Mouse (Mus musculus) layer of hippocampus, adult 9-10 months (tissue): ENCODE results near the gene Padi2.

Experiments used
- DNase-seq: peaks from one replicate; pipeline ENCODE4 v3.0.0; 2022; ENCODE audit warnings: low spot score

Padi2 gene

GRCm38 (mm10) chr4:140922508-140922907 is 16.4 kb downstream of the Padi2 start:
- DNase-seq = no peak

DNA sequence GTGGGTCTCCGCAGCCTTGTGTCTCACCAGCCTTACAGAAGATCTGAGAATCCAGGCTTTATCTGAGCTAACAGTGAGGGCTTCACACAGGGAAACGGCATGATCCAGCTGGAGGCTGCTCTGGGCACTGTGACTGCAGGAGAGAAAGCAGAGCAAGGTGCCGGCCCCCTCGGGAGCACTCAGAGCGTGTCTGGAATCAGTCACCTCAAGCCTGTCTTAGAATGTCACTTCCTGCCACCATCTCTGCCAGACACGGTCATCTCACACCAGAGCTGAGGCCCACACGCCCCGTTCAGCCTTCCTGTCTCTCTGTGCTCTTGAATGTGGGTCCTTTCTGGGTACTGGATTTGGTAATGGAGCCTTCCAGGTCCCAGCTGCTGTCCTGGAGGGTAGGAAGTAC is 19.5 kb downstream of the Padi2 start:
- DNase-seq = no peak

DNA sequence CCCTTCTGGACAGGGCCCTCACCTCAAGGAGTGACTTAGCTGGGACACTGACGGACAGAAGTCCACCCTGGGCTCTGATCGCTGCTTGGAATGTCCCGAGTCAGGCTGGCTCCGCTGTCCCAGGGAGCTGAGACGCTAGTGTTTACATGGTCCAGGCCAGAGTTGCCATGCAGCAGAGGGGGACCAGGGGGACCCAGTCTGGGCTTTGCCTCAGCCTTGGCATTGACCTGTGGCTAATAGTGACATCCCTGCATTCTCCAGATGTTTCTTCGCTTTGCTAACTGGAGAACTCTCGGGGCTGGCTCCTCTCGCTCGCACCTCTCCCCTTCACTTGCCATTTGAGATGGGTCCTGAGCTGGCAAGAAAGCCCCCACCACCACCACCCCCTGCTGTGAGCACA is 22.2 kb downstream of the Padi2 start:
- DNase-seq = no peak

- peak; percentile 57 for DNase-seq
These were observed 23.6 kb downstream of the Padi2 start for GRCm38 (mm10) chr4:140929745-140930144.

DNA sequence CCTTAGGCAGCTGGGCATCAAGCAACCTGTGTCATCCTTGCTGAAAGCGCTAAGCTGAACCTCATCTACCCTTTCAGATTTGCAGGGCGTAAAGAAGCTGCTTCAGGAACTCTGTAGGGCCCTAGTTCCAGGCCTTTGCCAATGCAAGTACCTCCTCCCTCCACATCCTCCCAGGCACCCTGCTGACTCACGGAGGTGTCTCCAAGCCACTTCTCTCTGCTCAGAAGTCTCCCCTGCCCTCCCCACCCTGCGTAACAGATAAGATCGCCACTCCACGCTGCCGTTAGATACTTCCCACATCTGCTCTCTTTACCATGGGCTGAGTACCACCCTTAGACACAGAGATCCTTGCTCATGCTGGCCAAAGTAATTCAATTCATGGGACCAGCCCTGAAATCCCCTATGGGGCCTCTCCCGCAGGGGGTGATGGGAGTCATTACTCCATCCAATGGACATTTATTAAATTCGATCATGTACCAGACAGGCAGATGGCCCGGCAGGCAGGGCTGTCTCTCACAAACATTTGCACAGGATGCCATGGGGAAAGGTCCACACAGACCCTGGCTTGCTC is 24.8 kb downstream of the Padi2 start:
- DNase-seq = no peak

GRCm38 (mm10) chr4:140935643-140936042 is 29.5 kb downstream of the Padi2 start:
- no peak for DNase-seq

- DNase-seq = no peak
These were observed 38.2 kb downstream of the Padi2 start for GRCm38 (mm10) chr4:140944356-140944755.

DNA sequence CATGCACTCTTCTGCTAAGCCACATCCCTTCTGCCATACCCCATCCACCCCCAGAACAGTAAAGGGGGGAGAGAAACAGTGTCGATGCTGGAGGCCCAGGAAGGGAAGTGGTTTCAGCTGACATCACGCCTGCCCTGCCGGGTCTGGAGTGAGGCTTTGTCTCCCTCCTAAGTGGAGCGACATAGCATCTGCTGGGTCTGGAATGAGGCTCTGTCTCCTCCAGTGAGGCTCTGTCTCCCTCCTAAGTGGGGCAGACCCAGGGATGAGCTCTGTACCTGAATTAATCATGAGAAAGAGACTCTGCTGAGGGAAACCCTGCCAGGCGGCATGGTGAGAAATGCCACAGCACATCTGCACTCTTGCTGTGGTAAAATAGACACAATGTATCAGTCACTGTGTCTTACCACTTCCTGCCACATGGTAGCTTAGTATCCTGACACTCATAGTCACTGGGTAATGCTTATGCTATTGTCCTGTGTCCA is 38.9 kb downstream of the Padi2 start:
- no peak for DNase-seq

- no peak for DNase-seq
These were observed 39.4 kb downstream of the Padi2 start for GRCm38 (mm10) chr4:140945571-140945970.

DNA sequence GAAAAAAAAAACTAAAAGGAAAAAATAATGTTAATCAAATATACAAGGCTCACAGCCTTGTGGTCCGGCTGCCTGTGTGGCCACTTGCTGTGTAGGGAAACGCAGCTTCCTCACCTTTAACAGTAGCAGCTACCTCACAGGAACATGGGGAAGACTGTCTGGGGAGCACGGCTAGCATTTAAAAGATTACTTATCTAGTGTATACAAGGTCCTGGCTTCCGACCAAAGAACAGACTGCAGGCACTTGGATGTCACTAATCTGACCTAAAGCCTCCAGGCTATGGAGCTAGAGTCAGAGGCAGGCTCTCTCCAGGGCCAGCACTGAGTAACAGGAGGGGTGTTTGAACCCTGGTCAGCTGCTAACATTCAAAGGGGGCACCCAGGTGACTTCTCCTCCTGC is 39.9 kb downstream of the Padi2 start:
- no peak for DNase-seq

GRCm38 (mm10) chr4:140946580-140947205 is 40.5 kb downstream of the Padi2 start:
- DNase-seq = no peak

- DNase-seq = no peak
These were observed 41.6 kb downstream of the Padi2 start for GRCm38 (mm10) chr4:140947487-140948440.

DNA sequence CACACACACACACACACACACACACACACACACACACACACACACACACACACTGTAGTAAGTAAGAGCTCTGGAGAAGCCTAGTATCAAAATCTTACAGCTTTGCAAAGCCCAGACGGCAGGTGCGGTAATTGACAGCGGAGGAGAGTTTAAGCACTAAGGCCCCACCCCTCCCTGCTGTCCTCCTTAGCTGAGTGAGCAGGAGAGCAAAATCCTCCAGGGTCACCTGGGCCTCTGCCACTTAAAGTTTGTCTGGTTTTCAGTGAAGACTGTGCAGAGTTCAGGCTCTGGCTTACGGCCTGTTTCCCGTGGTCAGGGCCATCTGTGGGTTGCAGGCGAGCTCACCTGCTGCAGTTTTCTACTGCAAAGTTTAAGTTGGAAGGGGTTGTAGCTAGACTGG is 42.3 kb downstream of the Padi2 start:
- DNase-seq = no peak

GRCm38 (mm10) chr4:140949052-140949451 is 42.9 kb downstream of the Padi2 start:
- no peak for DNase-seq

DNA sequence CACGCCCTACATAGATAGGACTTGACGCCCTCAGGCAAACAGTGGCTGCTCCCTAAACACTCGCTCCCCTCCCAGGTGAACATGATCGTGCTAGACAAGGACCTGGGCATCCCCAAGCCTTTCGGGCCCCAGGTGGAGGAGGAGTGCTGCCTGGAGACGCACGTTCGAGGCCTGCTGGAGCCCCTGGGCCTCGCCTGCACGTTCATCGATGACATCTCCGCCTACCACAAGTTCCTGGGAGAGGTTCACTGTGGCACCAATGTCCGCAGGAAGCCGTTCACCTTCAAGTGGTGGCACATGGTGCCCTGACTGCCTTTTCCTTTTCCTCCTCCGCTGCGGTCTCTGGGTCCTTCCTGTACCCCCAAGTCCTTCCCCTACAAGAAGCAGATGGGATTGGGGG is 43.5 kb downstream of the Padi2 start:
- no peak for DNase-seq

DNA sequence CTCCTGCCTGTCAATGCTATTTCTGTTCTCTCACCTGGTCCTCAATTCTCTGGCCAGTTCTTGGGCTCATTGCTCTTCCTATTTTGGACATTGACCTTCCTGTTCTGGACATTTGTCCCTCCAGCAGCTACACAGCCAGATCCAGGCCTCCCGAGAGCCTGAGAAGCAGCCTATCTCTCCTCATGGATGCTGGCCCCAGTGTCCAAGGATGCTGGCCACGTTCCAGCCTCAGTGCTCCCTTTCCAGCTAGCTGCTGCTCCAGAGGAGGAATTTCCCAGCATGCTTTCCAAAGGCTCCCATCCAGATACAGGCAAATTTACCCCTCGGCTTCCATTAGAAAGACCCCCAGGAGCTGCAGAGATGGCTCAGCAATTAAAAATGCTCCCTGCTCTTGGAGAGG is 44.4 kb downstream of the Padi2 start:
- no peak for DNase-seq

- no peak for DNase-seq
These were observed 45.9 kb downstream of the Padi2 start for GRCm38 (mm10) chr4:140951861-140952641.

GRCm38 (mm10) chr4:140957131-140957702 is 51.1 kb downstream of the Padi2 start:
- DNase-seq = no peak

DNA sequence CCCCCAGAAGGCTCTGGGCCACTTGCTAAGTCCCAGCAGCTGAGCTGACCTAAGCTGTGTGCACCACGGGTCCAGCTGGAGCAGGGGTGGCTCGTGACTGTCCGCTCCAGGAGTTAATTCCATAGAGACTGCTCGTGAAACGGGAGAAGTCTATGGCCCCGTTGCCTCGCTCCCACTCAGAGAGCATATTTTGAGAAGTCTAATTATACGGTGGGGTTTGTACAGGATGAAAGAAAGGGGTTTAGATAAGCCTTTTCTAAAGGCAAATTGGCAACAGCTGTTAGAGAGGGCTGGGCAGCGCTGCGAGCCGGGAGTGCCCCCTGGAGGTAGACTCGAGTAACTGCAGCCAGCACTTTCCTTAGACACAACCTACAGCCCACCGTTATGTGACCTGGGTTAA is 51.6 kb downstream of the Padi2 start:
- DNase-seq = peak; percentile 73

GRCm38 (mm10) chr4:140958319-140958718 is 52.2 kb downstream of the Padi2 start:
- no peak for DNase-seq

- DNase-seq = no peak
These were observed 53.1 kb downstream of the Padi2 start for GRCm38 (mm10) chr4:140959128-140959679.
